29 mouse cellular contexts compared by ENCODE assay signal in the genomic region with DNA sequence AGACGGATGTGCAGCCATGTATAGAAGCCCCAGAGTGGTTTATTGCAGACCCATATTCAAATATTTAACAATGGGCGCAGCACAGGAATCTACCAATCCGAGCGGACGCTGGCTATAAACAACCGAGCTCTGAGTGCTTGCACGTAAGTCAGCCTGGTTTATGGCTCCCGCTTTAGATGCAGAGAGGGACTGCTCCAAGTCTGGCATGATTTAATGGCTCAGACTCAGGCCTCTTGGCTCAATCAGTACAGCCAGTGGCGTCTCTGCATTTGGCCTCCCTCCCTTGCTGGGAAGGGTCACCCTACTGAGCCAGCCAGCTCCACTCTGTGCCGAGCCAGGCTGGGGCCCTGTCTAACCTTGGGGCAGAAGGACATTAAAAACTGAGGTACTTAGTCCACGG.
DNase-seq lines count a peak whose midpoint lies in the region; ATAC-seq and TF ChIP-seq lines count a peak whose summit lies in the region.
"Had no signal": no experiment of that assay in that cellular context is flagged by ENCODE, and none has a peak within 500 bp of the region (broad histone marks: within the 10 kb centered on the region; RNA-seq: fewer than 3 reads in every experiment).

No protein-coding gene starts in this region.

- peak overlapping the region; percentile 24 for H3K4me2 ChIP-seq in intestine, embryonic 14.5 days (ENCODE audit: low read length)
- H3K4me2 ChIP-seq in intestine, postnatal 0 days (replicated peaks; ENCODE audit: low read depth): no peak overlapping the region
- H3K4me2 ChIP-seq in neural tube, embryonic 13.5 days: no peak overlapping the region
- no peak overlapping the region for H3K4me2 ChIP-seq in neural tube, embryonic 14.5 days (ENCODE audit: low read depth, low read length)
- H3K4me2 ChIP-seq: forebrain, embryonic 13.5 days; heart, embryonic 11.5 days; hindbrain, embryonic 14.5 days; liver, embryonic 12.5 days; midbrain, embryonic 12.5 days had no signal

- no peak for TF ChIP-seq CTCF in intestine, postnatal 0 days (IDR thresholded peaks at IDR 0.05; ENCODE audit: low read depth)

- H3K9me3 ChIP-seq in intestine, embryonic 14.5 days (ENCODE audit: control insufficient read depth, low read length): no peaks in the 10 kb centered on the region
- H3K9me3 ChIP-seq in intestine, postnatal 0 days (ENCODE audit: control insufficient read depth): no peaks in the 10 kb centered on the region
- H3K9me3 ChIP-seq in neural tube, embryonic 13.5 days: no peaks in the 10 kb centered on the region
- no peaks in the 10 kb centered on the region for H3K9me3 ChIP-seq in neural tube, embryonic 14.5 days (ENCODE audit: control insufficient read depth, low read length)
- H3K9me3 ChIP-seq: forebrain, embryonic 13.5 days; liver, embryonic 12.5 days; megakaryocyte, embryonic 14.5 days; midbrain, embryonic 12.5 days had no signal

- peaks cover 7% of the 10 kb centered on the region; the same call in 1 of the 2 replicates for H3K4me1 ChIP-seq in intestine, embryonic 14.5 days (replicated peaks; ENCODE audit: control insufficient read depth, insufficient read depth, low read length)
- H3K4me1 ChIP-seq in intestine, postnatal 0 days (replicated peaks; ENCODE audit: control insufficient read depth, insufficient read depth, low read length): no peaks in the 10 kb centered on the region
- H3K4me1 ChIP-seq in neural tube, embryonic 13.5 days (replicated peaks): peaks cover 17% of the 10 kb centered on the region
- no peaks in the 10 kb centered on the region for H3K4me1 ChIP-seq in neural tube, embryonic 14.5 days (ENCODE audit: control insufficient read depth, insufficient read depth, low read length)
- H3K4me1 ChIP-seq: liver, embryonic 12.5 days; midbrain, embryonic 12.5 days had no signal

- 21% methylated on average over 11 of the region's 11 CpGs for WGBS in intestine, embryonic 14.5 days
- WGBS in intestine, postnatal 0 days: 16% methylated on average over 11 of the region's 11 CpGs
- 24% methylated on average over 11 of the region's 11 CpGs for WGBS in neural tube, embryonic 13.5 days
- 15% methylated on average over 11 of the region's 11 CpGs for WGBS in neural tube, embryonic 14.5 days

- peak; percentile 39 to 54 for DNase-seq in cerebellum, postnatal 14 days
- DNase-seq in cerebellum, adult 8-10 months: no peak
- peak; percentile 55 for DNase-seq in intestine, embryonic 14.5 days (ENCODE audit: low spot score)
- no peak for DNase-seq in neural tube, embryonic 10.5 days (ENCODE audit: extremely low spot score, low spot score)
- DNase-seq in urinary bladder, postnatal 14 days (ENCODE audit: low spot score): no peak
- DNase-seq: adrenal gland, postnatal 10 days; cerebellum, adult 9-11 months; gastrocnemius, postnatal 36 days; heart, adult 18-20 months; heart, postnatal 36 days; kidney, adult 2 months; kidney, postnatal 14 days; liver, postnatal 0 days; lung, postnatal 4 days; right cerebral cortex, postnatal 4 days; thymus, postnatal 4 days had no signal

- H3K27ac ChIP-seq in intestine, embryonic 14.5 days (ENCODE audit: low read depth): no peak overlapping the region
- H3K27ac ChIP-seq in intestine, postnatal 0 days (ENCODE audit: low read depth, low read length): no peak overlapping the region
- H3K27ac ChIP-seq in neural tube, embryonic 13.5 days (replicated peaks): no peak overlapping the region
- no peak overlapping the region for H3K27ac ChIP-seq in neural tube, embryonic 14.5 days (ENCODE audit: low read depth, low read length)
- H3K27ac ChIP-seq: forebrain, embryonic 13.5 days; hindbrain, embryonic 14.5 days; left cerebral cortex, adult 2 months; liver, embryonic 12.5 days; midbrain, embryonic 12.5 days had no signal

- peak; percentile 72 for ATAC-seq in intestine, embryonic 14.5 days (replicated peaks; ENCODE audit: low FRiP score, low TSS enrichment, low read depth)
- no peak for ATAC-seq in intestine, postnatal 0 days
- ATAC-seq in neural tube, embryonic 13.5 days (ENCODE audit: low read depth): 0 out of 2 replicates have a peak, but pooled peaks have one; percentile 66
- peak; percentile 65; the same call in 1 of the 2 replicates for ATAC-seq in neural tube, embryonic 14.5 days (ENCODE audit: low read depth)
- ATAC-seq: forebrain, embryonic 13.5 days; liver, embryonic 12.5 days; liver, postnatal 0 days had no signal

- no peaks in the 10 kb centered on the region for H3K36me3 ChIP-seq in intestine, embryonic 14.5 days (ENCODE audit: control insufficient read depth, insufficient read depth, low read length)
- no peaks in the 10 kb centered on the region for H3K36me3 ChIP-seq in intestine, postnatal 0 days (ENCODE audit: control insufficient read depth, insufficient read depth)
- no peaks in the 10 kb centered on the region for H3K36me3 ChIP-seq in neural tube, embryonic 13.5 days
- no peaks in the 10 kb centered on the region for H3K36me3 ChIP-seq in neural tube, embryonic 14.5 days (ENCODE audit: control insufficient read depth, insufficient read depth, low read length)
- H3K36me3 ChIP-seq: G1E; liver, embryonic 12.5 days; midbrain, embryonic 12.5 days had no signal

- no peak overlapping the region for H3K9ac ChIP-seq in intestine, embryonic 14.5 days (ENCODE audit: low read length)
- H3K9ac ChIP-seq in intestine, postnatal 0 days (ENCODE audit: low read depth, low read length): no peak overlapping the region
- no peak overlapping the region for H3K9ac ChIP-seq in neural tube, embryonic 13.5 days
- no peak overlapping the region for H3K9ac ChIP-seq in neural tube, embryonic 14.5 days (replicated peaks; ENCODE audit: low read depth, low read length)
- H3K9ac ChIP-seq: forebrain, embryonic 13.5 days; hindbrain, embryonic 14.5 days; liver, embryonic 12.5 days; liver, postnatal 0 days; midbrain, embryonic 12.5 days had no signal

- H3K27me3 ChIP-seq in intestine, embryonic 14.5 days (replicated peaks; ENCODE audit: control insufficient read depth, insufficient read depth, low read length): no peaks in the 10 kb centered on the region
- no peaks in the 10 kb centered on the region for H3K27me3 ChIP-seq in intestine, postnatal 0 days (replicated peaks; ENCODE audit: control insufficient read depth, insufficient read depth, low read length)
- H3K27me3 ChIP-seq in neural tube, embryonic 13.5 days: peaks cover 94% of the 10 kb centered on the region
- peaks cover 10% of the 10 kb centered on the region for H3K27me3 ChIP-seq in neural tube, embryonic 14.5 days (ENCODE audit: control insufficient read depth, insufficient read depth, low read length)

- no peak overlapping the region for H3K4me3 ChIP-seq in intestine, embryonic 14.5 days (ENCODE audit: low read depth, low read length)
- no peak overlapping the region for H3K4me3 ChIP-seq in intestine, postnatal 0 days (ENCODE audit: low read depth, low read length)
- no peak overlapping the region for H3K4me3 ChIP-seq in neural tube, embryonic 13.5 days
- H3K4me3 ChIP-seq in neural tube, embryonic 14.5 days (ENCODE audit: low read depth, low read length): no peak overlapping the region
- H3K4me3 ChIP-seq: erythroblast, embryonic 14.5 days; forebrain, embryonic 13.5 days; left cerebral cortex, adult 2 months; liver, embryonic 12.5 days; megakaryocyte, embryonic 14.5 days; midbrain, embryonic 12.5 days; myocyte had no signal

Comparison
In these comparisons a context has a peak if more than half of its experiments do, and no peak if none do; other contexts are left out.
1. DNase-seq: peak in cerebellum, postnatal 14 days (2 of 2) and intestine, embryonic 14.5 days (single experiment); none in cerebellum, adult 8-10 months (single experiment), neural tube, embryonic 10.5 days (single experiment) and urinary bladder, postnatal 14 days (single experiment).